Mouse (Mus musculus) heart, adult 2 months (tissue): ENCODE data around the gene Chst8.

ENCODE experiments used
- CTCF ChIP-seq: fragments of 200-600 bp; IDR thresholded peaks from 2 replicates; pipeline ENCODE4 v1.8.1; 2022; ENCODE audit warnings: antibody characterized with exemption, mild to moderate bottlenecking, moderate library complexity
- POLR2A ChIP-seq: fragments of 200-500 bp; IDR thresholded peaks from 2 replicates; pipeline ENCODE4 v1.6.1; 2011; ENCODE audit warnings: mild to moderate bottlenecking, low read depth, low read length, control low read depth; ENCODE audit not compliant: insufficient read depth

DNA sequence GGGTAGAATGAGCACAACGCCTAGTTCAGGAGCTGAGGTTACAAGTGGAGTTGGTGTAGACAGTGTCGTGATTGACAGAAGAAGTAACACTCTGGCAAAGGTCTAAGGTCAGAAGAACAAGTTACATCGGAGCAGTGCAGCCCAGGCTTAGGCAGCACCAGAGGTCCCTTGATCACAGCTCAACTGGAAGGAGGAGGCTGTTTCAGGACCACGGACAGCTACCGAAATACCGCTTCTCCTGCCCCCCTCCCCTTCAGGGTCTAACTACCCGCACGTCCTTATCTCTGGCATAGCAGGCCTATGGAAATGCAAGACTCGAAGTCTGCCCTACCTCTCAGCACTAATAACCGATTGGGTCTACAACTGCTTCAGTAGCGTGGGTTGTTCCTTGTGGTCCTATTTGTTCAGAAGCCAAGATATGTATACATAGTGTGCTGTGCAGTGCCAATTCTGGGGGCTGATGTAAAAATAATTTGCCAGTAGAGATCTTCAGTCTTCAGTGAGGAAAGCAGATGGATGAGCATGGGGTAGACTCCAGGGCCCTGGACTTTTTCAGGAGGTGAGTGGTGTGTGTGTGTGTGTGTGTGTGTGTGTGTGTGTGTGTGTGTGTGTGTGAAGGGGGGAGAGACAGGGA lies 109.7 kb downstream of the Chst8 start:
- TF ChIP-seq CTCF (no peak), POLR2A (no peak)
